Mouse (Mus musculus): ENCODE measurements around the gene Mfsd6. TPM values are rescaled to one million over a fixed set of nuclear protein-coding genes. Genes with fewer than 3 reads are reported as not detected.
A peak's percentile ranks its signal among the peaks of the same experiment; 100 is the strongest.

Gene Mfsd6
- total and polyA plus RNA-seq, 3 experiments = 0.05 to 5.0 TPM; not detected in 1

- ATAC-seq (ENCODE audit: extremely low read depth, insufficient number of reproducible peaks, low FRiP score, poor library complexity, severe bottlenecking) (no peak), DNase-seq (ENCODE audit: low spot score) (no peak)
- no peak for TF ChIP-seq POLR2AphosphoS5 (IDR thresholded peaks at IDR 0.05; ENCODE audit: insufficient replicate concordance, low read depth, low read length)
- no peak for TF ChIP-seq GATA1 (IDR thresholded peaks at IDR 0.05; ENCODE audit: borderline replicate concordance, low read length)
- TF ChIP-seq CTCF (IDR thresholded peaks at IDR 0.05; ENCODE audit: low read depth, low read length) = no peak
- no peak for TF ChIP-seq GATA2 (IDR thresholded peaks at IDR 0.05; ENCODE audit: borderline replicate concordance, low read depth, low read length)
- TF ChIP-seq TAL1 (conservative IDR thresholded peaks at IDR 0.05; ENCODE audit: low read depth, low read length) = no peak
- Histone ChIP-seq H3K4me3 (ENCODE audit: low read depth, low read length) (no peak overlapping the region), H3K36me3 (replicated peaks) (no peaks in the 10 kb centered on the region), H3K4me1 (ENCODE audit: insufficient read depth, low read depth, low read length) (no peaks in the 10 kb centered on the region), H3K9me3 (replicated peaks) (no peaks in the 10 kb centered on the region), H3K27me3 (ENCODE audit: insufficient read depth, low read length) (no peaks in the 10 kb centered on the region)
Measured at GRCm38 (mm10) chr1:52734208-52734607, 6.9 kb upstream of the Mfsd6 start.

DNA sequence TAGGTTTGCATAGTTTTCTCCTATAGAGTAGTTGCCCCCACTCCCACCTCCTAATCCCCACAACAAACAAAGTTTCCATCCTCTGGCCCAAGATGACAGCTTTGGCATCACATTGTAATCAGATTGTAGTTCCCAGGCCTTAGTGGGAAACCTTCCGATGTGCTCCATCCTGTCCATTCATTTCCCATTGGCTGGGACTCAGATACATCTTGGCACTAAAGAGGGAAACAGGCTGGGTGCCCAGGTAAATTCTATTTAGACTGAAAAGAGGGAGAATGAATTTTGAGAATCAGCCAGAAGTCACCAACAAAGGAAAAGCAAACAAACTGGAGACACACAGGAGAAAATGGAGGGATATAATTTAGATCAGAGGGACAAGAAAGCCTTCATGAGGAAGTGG, 3.0 kb upstream of the Mfsd6 start:
- Histone ChIP-seq H3K9me3 (replicated peaks) (0 out of 2 replicates have a peak, but pooled peaks cover 2% of the 10 kb centered on the region), H3K27me3 (ENCODE audit: insufficient read depth, low read length) (peaks cover 21% of the 10 kb centered on the region), H3K4me1 (ENCODE audit: insufficient read depth, low read depth, low read length) (peaks cover 4% of the 10 kb centered on the region; the same call in 1 of the 2 replicates), H3K4me3 (ENCODE audit: low read depth, low read length) (no peak overlapping the region), H3K36me3 (replicated peaks) (no peaks in the 10 kb centered on the region)
- no peak for DNase-seq (ENCODE audit: low spot score)
- no peak for ATAC-seq (ENCODE audit: extremely low read depth, insufficient number of reproducible peaks, low FRiP score, poor library complexity, severe bottlenecking)
- no peak for TF ChIP-seq POLR2AphosphoS5 (IDR thresholded peaks at IDR 0.05; ENCODE audit: insufficient replicate concordance, low read depth, low read length)
- TF ChIP-seq TAL1 (conservative IDR thresholded peaks at IDR 0.05; ENCODE audit: low read depth, low read length) = no peak
- no peak for TF ChIP-seq GATA2 (IDR thresholded peaks at IDR 0.05; ENCODE audit: borderline replicate concordance, low read depth, low read length)
- TF ChIP-seq GATA1 (IDR thresholded peaks at IDR 0.05; ENCODE audit: borderline replicate concordance, low read length) = no peak
- TF ChIP-seq CTCF (IDR thresholded peaks at IDR 0.05; ENCODE audit: low read depth, low read length) = no peak

DNA sequence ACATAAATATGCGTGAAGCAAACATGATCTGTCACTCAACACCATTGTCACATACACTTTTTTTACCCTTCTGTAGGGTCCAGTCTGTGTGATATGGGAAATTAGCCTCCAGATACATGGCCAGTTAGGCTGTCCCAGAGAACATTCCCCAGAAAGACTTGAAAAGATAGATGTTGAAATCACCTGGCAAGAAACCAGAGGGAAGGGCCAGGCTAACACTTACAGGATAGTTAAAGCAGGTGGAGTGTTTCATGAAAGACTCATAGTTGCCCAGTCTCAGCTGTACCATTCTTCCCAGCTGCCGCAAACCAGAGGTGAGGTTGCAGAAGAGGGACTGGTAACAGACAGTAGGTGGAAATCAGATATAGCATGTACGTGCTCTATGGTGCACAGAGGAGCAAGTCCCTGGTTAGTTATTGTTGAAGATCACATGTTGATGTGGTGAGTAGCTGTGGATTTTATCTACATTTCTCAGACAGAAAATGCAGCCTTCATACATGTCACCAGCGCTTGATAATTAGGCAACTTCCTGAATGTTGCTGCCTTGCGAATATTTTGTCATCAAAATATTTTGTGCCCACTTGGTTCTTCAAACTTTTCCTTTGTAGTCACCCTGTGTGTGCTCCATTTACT, 1.7 kb upstream of the Mfsd6 start:
- DNase-seq (ENCODE audit: low spot score) = no peak
- no peak for ATAC-seq (ENCODE audit: extremely low read depth, insufficient number of reproducible peaks, low FRiP score, poor library complexity, severe bottlenecking)
- H3K9me3 ChIP-seq (replicated peaks) = 0 out of 2 replicates have a peak, but pooled peaks cover 2% of the 10 kb centered on the region
- H3K4me1 ChIP-seq (ENCODE audit: insufficient read depth, low read depth, low read length) = peaks cover 4% of the 10 kb centered on the region; the same call in 1 of the 2 replicates
- H3K4me3 ChIP-seq (ENCODE audit: low read depth, low read length) = no peak overlapping the region
- H3K27me3 ChIP-seq (ENCODE audit: insufficient read depth, low read length) = peaks cover 25% of the 10 kb centered on the region
- TF ChIP-seq POLR2AphosphoS5 (IDR thresholded peaks at IDR 0.05; ENCODE audit: insufficient replicate concordance, low read depth, low read length) = no peak
- no peak for TF ChIP-seq GATA1 (IDR thresholded peaks at IDR 0.05; ENCODE audit: borderline replicate concordance, low read length)
- no peak for TF ChIP-seq TAL1 (conservative IDR thresholded peaks at IDR 0.05; ENCODE audit: low read depth, low read length)
- TF ChIP-seq GATA2 (IDR thresholded peaks at IDR 0.05; ENCODE audit: borderline replicate concordance, low read depth, low read length) = no peak
- TF ChIP-seq CTCF (IDR thresholded peaks at IDR 0.05; ENCODE audit: low read depth, low read length) = no peak
- no peaks in the 10 kb centered on the region for H3K36me3 ChIP-seq (replicated peaks)

DNA sequence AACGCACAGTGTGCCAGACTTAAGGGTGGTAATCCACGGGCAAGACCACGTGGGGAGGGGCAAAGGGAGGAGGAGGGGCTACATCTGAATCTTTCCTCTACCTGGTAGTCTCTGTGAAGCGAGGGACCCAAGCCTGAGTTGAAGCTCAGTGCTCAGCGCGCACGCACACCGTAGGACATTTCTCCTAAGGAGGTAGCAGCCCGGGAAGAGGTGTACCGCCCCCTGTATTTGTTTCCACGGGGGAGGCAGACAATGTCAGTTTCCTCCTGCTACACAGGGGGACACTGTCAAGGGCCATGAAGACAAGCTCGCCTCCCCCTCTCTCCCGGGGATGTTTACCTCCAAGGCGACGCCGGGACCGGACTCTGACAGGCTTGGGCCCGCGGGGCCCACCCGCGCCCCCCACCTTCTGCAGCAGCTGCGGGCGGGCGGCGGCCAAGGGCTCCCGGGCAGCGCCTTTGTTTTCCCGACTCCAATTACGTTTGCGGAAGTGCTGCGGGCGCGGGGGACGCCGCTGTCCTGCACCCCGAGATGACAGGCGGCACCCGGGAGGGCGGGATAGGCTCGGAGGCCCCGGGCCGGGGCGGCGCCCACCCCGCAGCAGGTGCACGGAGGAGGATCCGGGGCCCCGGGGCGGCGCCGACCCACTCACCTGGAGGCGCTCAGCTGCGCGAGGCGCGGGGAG, 749 bp downstream of the Mfsd6 start:
- no peak for DNase-seq (ENCODE audit: low spot score)
- Histone ChIP-seq H3K4me1 (ENCODE audit: insufficient read depth, low read depth, low read length) (peaks cover 8% of the 10 kb centered on the region), H3K9me3 (replicated peaks) (0 out of 2 replicates have a peak, but pooled peaks cover 2% of the 10 kb centered on the region), H3K36me3 (replicated peaks) (no peaks in the 10 kb centered on the region), H3K4me3 (ENCODE audit: low read depth, low read length) (peak overlapping the region; percentile 45; the same call in 1 of the 2 replicates), H3K27me3 (ENCODE audit: insufficient read depth, low read length) (peaks cover 27% of the 10 kb centered on the region)
- ATAC-seq (ENCODE audit: extremely low read depth, insufficient number of reproducible peaks, low FRiP score, poor library complexity, severe bottlenecking) = no peak
- TF ChIP-seq CTCF (IDR thresholded peaks at IDR 0.05; ENCODE audit: low read depth, low read length) (no peak), TAL1 (conservative IDR thresholded peaks at IDR 0.05; ENCODE audit: low read depth, low read length) (no peak), GATA1 (IDR thresholded peaks at IDR 0.05; ENCODE audit: borderline replicate concordance, low read length) (no peak), POLR2AphosphoS5 (IDR thresholded peaks at IDR 0.05; ENCODE audit: insufficient replicate concordance, low read depth, low read length) (no peak)

DNA sequence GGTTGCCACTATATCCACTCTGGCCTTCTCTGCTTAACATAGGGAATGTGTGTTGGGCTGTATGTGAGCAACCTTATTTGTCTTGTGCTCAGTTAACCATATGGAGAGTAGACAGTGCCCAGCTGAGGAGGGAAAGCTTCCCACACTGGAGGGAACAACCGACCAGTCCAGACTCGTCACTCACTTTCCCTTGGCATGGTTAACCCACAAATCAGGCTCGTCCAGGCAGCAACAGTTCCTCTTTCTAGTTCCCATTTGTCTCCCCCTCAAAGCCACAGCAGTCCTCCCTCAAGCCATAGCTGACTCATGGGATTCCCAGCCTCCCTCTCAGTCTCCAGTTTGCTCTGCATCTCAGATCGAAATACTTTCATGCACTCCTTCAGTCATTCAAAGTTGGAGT, 4.7 kb downstream of the Mfsd6 start:
- no peaks in the 10 kb centered on the region for H3K36me3 ChIP-seq (replicated peaks)
- no peak overlapping the region for H3K4me3 ChIP-seq (ENCODE audit: low read depth, low read length)
- TF ChIP-seq TAL1 (conservative IDR thresholded peaks at IDR 0.05; ENCODE audit: low read depth, low read length) (no peak), GATA1 (IDR thresholded peaks at IDR 0.05; ENCODE audit: borderline replicate concordance, low read length) (no peak), GATA2 (IDR thresholded peaks at IDR 0.05; ENCODE audit: borderline replicate concordance, low read depth, low read length) (no peak), POLR2AphosphoS5 (IDR thresholded peaks at IDR 0.05; ENCODE audit: insufficient replicate concordance, low read depth, low read length) (no peak), CTCF (IDR thresholded peaks at IDR 0.05; ENCODE audit: low read depth, low read length) (no peak)
- peaks cover 8% of the 10 kb centered on the region for H3K4me1 ChIP-seq (ENCODE audit: insufficient read depth, low read depth, low read length)
- H3K27me3 ChIP-seq (ENCODE audit: insufficient read depth, low read length) = peaks cover 29% of the 10 kb centered on the region
- H3K9me3 ChIP-seq (replicated peaks) = 0 out of 2 replicates have a peak, but pooled peaks cover 2% of the 10 kb centered on the region
- DNase-seq (ENCODE audit: low spot score) (no peak), ATAC-seq (ENCODE audit: extremely low read depth, insufficient number of reproducible peaks, low FRiP score, poor library complexity, severe bottlenecking) (peak; percentile 64)

DNA sequence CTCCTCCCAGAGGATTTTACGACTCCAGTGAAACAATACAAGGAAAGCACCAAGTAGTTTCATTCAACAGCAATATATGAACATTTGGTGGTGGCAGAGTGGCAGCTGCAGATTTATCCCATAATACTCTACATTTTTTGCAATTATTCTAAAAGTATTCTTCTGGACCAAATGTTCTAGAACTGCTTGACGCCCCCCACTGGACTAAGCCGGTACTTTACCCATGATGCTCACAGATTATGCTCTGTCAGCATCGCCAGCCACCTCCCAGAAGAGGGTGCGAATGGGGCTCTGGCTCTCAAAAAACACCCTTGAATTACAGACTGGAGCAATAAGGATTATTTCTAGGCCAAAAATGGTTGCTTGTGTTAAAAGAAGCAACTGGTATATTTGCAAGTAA, 8.2 kb downstream of the Mfsd6 start:
- Histone ChIP-seq H3K27me3 (ENCODE audit: insufficient read depth, low read length) (peaks cover 6% of the 10 kb centered on the region), H3K36me3 (replicated peaks) (no peaks in the 10 kb centered on the region), H3K9me3 (replicated peaks) (no peaks in the 10 kb centered on the region), H3K4me3 (ENCODE audit: low read depth, low read length) (no peak overlapping the region), H3K4me1 (ENCODE audit: insufficient read depth, low read depth, low read length) (peaks cover 3% of the 10 kb centered on the region)
- no peak for DNase-seq (ENCODE audit: low spot score)
- ATAC-seq (ENCODE audit: extremely low read depth, insufficient number of reproducible peaks, low FRiP score, poor library complexity, severe bottlenecking) = no peak
- TF ChIP-seq POLR2AphosphoS5 (IDR thresholded peaks at IDR 0.05; ENCODE audit: insufficient replicate concordance, low read depth, low read length) = no peak
- no peak for TF ChIP-seq TAL1 (conservative IDR thresholded peaks at IDR 0.05; ENCODE audit: low read depth, low read length)
- no peak for TF ChIP-seq CTCF (IDR thresholded peaks at IDR 0.05; ENCODE audit: low read depth, low read length)
- TF ChIP-seq GATA1 (IDR thresholded peaks at IDR 0.05; ENCODE audit: borderline replicate concordance, low read length) = no peak
- no peak for TF ChIP-seq GATA2 (IDR thresholded peaks at IDR 0.05; ENCODE audit: borderline replicate concordance, low read depth, low read length)
